Mouse (Mus musculus) adrenal gland, postnatal 4 days (tissue): ENCODE results near the gene Gucy1b2. TPM values are rescaled to one million over a fixed set of nuclear protein-coding genes. Genes with fewer than 3 reads are reported as not detected.

Experiments used
- DNase-seq, 2 experiments: peaks; one replicate each; pipeline ENCODE4 v3.0.0; 2021 to 2022; ENCODE audit warnings: low spot score in 2 of 2, mixed read lengths in 2 of 2
- total RNA-seq, 2 experiments: library from RNA; stranded (reverse); gene quantifications; 2 replicates each; pipeline ENCODE4 v1.2.3; 2021

The Gucy1b2 gene
- total RNA-seq, 2 experiments from 2014 or later, result 1.2 to 1.4 TPM

GRCm38 (mm10) chr14:62375694-62376093, 80.4 kb downstream of the Gucy1b2 start:
- no peak for DNase-seq

GRCm38 (mm10) chr14:62374001-62374400, 82.1 kb downstream of the Gucy1b2 start:
- DNase-seq, result no peak

- no peak for DNase-seq
Measured at GRCm38 (mm10) chr14:62370819-62371218, 85.3 kb downstream of the Gucy1b2 start.

- DNase-seq, result no peak
Measured at GRCm38 (mm10) chr14:62363774-62364173, 92.3 kb downstream of the Gucy1b2 start.

GRCm38 (mm10) chr14:62361263-62361980, 94.7 kb downstream of the Gucy1b2 start:
- DNase-seq, result no peak

GRCm38 (mm10) chr14:62355201-62355600, 100.9 kb downstream of the Gucy1b2 start:
- DNase-seq, result no peak

GRCm38 (mm10) chr14:62353793-62354192, 102.3 kb downstream of the Gucy1b2 start:
- no peak for DNase-seq

GRCm38 (mm10) chr14:62353372-62353771, 102.7 kb downstream of the Gucy1b2 start:
- DNase-seq, result no peak

GRCm38 (mm10) chr14:62350890-62351289, 105.2 kb downstream of the Gucy1b2 start:
- no peak for DNase-seq

GRCm38 (mm10) chr14:62350186-62350585, 105.9 kb downstream of the Gucy1b2 start:
- DNase-seq, result no peak

- DNase-seq, result no peak
Measured at GRCm38 (mm10) chr14:62349786-62350185, 106.3 kb downstream of the Gucy1b2 start.

GRCm38 (mm10) chr14:62347103-62347502, 109.0 kb downstream of the Gucy1b2 start:
- no peak for DNase-seq

- no peak for DNase-seq
Measured at GRCm38 (mm10) chr14:62346570-62346969, 109.5 kb downstream of the Gucy1b2 start.

Other genes with a start within 250 kb of the Gucy1b2 start
- gene Rnaseh2b, start 163.7 kb downstream of the Gucy1b2 start, total RNA-seq, result 10 to 100 TPM; 35.2 to 36.6 TPM
- gene Dleu7, start 163.2 kb downstream of the Gucy1b2 start, total RNA-seq, result under 1 TPM; 0.31 to 0.53 TPM
- gene Fam124a, start 99.4 kb upstream of the Gucy1b2 start, total RNA-seq, result 1 to 10 TPM; 3.1 to 4.4 TPM
- gene Gm4131, start 110.6 kb upstream of the Gucy1b2 start, total RNA-seq, result not detected
- not detected for gene Serpine3, start 207.4 kb upstream of the Gucy1b2 start, total RNA-seq